Mouse (Mus musculus) lung, adult 2 months (tissue): Measurements from ENCODE around the gene Reps2. TPM values are rescaled to one million over a fixed set of nuclear protein-coding genes. Genes with fewer than 3 reads are reported as not detected.

Experiments used
- DNase-seq: peaks from one replicate; pipeline ENCODE4 v3.0.0; 2022
- H3K4me1 ChIP-seq: fragments of 200-500 bp; 2 replicates; pipeline ENCODE4 v1.6.1; 2011; ENCODE audit warnings: low read length; ENCODE audit not compliant: control insufficient read depth, insufficient read depth
- H3K4me3 ChIP-seq: fragments of 200-500 bp; replicated peaks from 2 replicates; pipeline ENCODE3; 2011; ENCODE audit warnings: low read depth, mild to moderate bottlenecking, control low read depth, low read length; ENCODE audit errors: extremely low read depth
- CTCF ChIP-seq: fragments of 200-500 bp; IDR thresholded peaks from 2 replicates; pipeline ENCODE4 v1.5.1; 2011; ENCODE audit warnings: mild to moderate bottlenecking, low read length, control low read depth; ENCODE audit not compliant: insufficient read depth
- POLR2A ChIP-seq: fragments of 200-500 bp; IDR thresholded peaks from 2 replicates; pipeline ENCODE4 v1.6.1; 2011; ENCODE audit warnings: low read depth, mild to moderate bottlenecking, control low read depth, low read length, borderline replicate concordance; ENCODE audit errors: extremely low read depth
- WGBS: fragments of 180-500 bp; shearing (Covaris S2); methylation state at CpG from one replicate; pipeline ENCODE4 v1.1.7; 2018; 5-methylcytosine and 5-hydroxymethylcytosine counted together
- polyA plus RNA-seq: library from polyadenylated mRNA; depleted of rRNA; stranded (reverse); fragments of >200 nt; gene quantifications from 2 replicates; pipeline ENCODE4 v1.2.3, GENCODE M21; 2012; rRNA removed

Gene Reps2
- polyA plus RNA-seq: 4.7 and 7.7 TPM in 2 replicates

GRCm38 (mm10) chrX:162643091-162643788, at the start of gene Reps2:
Reps2 (minus strand) TSS chrX:162643649.
- Histone ChIP-seq H3K4me1 (no peaks in the 10 kb centered on the region; the same call in 1 of the 2 replicates), H3K4me3 (peak within 1 kb of the TSS; percentile 73)
- peak; percentile 63 for DNase-seq
- TF ChIP-seq CTCF (no peak), POLR2A (peak; percentile 27; the same call in 1 of the 2 replicates)
- 28% methylated on average over 60 of the region's 61 CpGs for WGBS

GRCm38 (mm10) chrX:162691272-162691671, 47.8 kb upstream of the Reps2 start:
- no peak for DNase-seq
- no peaks in the 10 kb centered on the region for H3K4me1 ChIP-seq
- TF ChIP-seq POLR2A (no peak), CTCF (no peak)
- no peak overlapping the region for H3K4me3 ChIP-seq
- 53% methylated on average over 2 of the region's 2 CpGs for WGBS

- 68% methylated on average over 1 of the region's 1 CpGs for WGBS
- TF ChIP-seq CTCF (no peak), POLR2A (no peak)
Observed at GRCm38 (mm10) chrX:162685394-162685793, 41.9 kb upstream of the Reps2 start.

GRCm38 (mm10) chrX:162679506-162679905, 36.1 kb upstream of the Reps2 start:
- Histone ChIP-seq H3K4me1 (no peaks in the 10 kb centered on the region), H3K4me3 (no peak overlapping the region)
- 62% methylated on average over 2 of the region's 2 CpGs for WGBS
- TF ChIP-seq POLR2A (no peak), CTCF (no peak)
- no peak for DNase-seq

More at GRCm38 (mm10) chrX:162685394-162685793, 41.9 kb upstream of the Reps2 start:
- Histone ChIP-seq H3K4me1 (no peaks in the 10 kb centered on the region), H3K4me3 (no peak overlapping the region)
- DNase-seq: no peak

- Histone ChIP-seq H3K4me1 (no peaks in the 10 kb centered on the region), H3K4me3 (no peak overlapping the region)
- TF ChIP-seq CTCF (no peak), POLR2A (no peak)
- 55% methylated on average over 2 of the region's 2 CpGs for WGBS
- DNase-seq: no peak
Observed at GRCm38 (mm10) chrX:162678820-162679219, 35.4 kb upstream of the Reps2 start.

GRCm38 (mm10) chrX:162666166-162666565, 22.7 kb upstream of the Reps2 start:
- TF ChIP-seq CTCF: no peak
- TF ChIP-seq POLR2A: no peak
- DNase-seq: no peak
- H3K4me3 ChIP-seq: no peak overlapping the region
- H3K4me1 ChIP-seq: no peaks in the 10 kb centered on the region
- 66% methylated on average over 2 of the region's 2 CpGs for WGBS

- TF ChIP-seq CTCF: no peak
- TF ChIP-seq POLR2A: no peak
- DNase-seq: no peak
- no peak overlapping the region for H3K4me3 ChIP-seq
- 73% methylated on average over 1 of the region's 1 CpGs for WGBS
- no peaks in the 10 kb centered on the region for H3K4me1 ChIP-seq
Observed at GRCm38 (mm10) chrX:162660182-162660581, 16.7 kb upstream of the Reps2 start.

GRCm38 (mm10) chrX:162653518-162653917, 10.1 kb upstream of the Reps2 start:
- TF ChIP-seq CTCF (no peak), POLR2A (no peak)
- Histone ChIP-seq H3K4me3 (no peak overlapping the region), H3K4me1 (no peaks in the 10 kb centered on the region)
- no peak for DNase-seq
- WGBS: 79% methylated on average over 7 of the region's 7 CpGs

GRCm38 (mm10) chrX:162652445-162652844, 9.0 kb upstream of the Reps2 start:
- TF ChIP-seq CTCF: no peak
- TF ChIP-seq POLR2A: no peak
- WGBS: 68% methylated on average over 3 of the region's 3 CpGs
- H3K4me3 ChIP-seq: no peak overlapping the region
- no peak for DNase-seq
- H3K4me1 ChIP-seq: no peaks in the 10 kb centered on the region

- Histone ChIP-seq H3K4me3 (no peak overlapping the region), H3K4me1 (no peaks in the 10 kb centered on the region)
- DNase-seq: no peak
- TF ChIP-seq POLR2A (no peak), CTCF (no peak)
Observed at GRCm38 (mm10) chrX:162651125-162651524, 7.7 kb upstream of the Reps2 start.

GRCm38 (mm10) chrX:162643789-162644092, 292 bp upstream of the Reps2 start:
- no peaks in the 10 kb centered on the region; the same call in 1 of the 2 replicates for H3K4me1 ChIP-seq
- 32% methylated on average over 4 of the region's 4 CpGs for WGBS
- TF ChIP-seq CTCF: no peak
- no peak for TF ChIP-seq POLR2A
- DNase-seq: no peak
- peak overlapping the region; percentile 33 for H3K4me3 ChIP-seq
